Mouse (Mus musculus): ENCODE results near the gene Krt7. TPM values are rescaled to one million over a fixed set of nuclear protein-coding genes. Genes with fewer than 3 reads are reported as not detected.

The Krt7 gene
- polyA plus RNA-seq, 1 experiment from 2014 or later: 6.0 TPM

GRCm38 (mm10) chr15:101454774-101455173 lies 43.9 kb downstream of the Krt7 start:
- no peak overlapping the region for H3K4me3 ChIP-seq
- 70% methylated on average over 8 of the region's 8 CpGs for WGBS (ENCODE audit: insufficient replicate concordance)
- no peak for ATAC-seq

GRCm38 (mm10) chr15:101455292-101455691 lies 44.4 kb downstream of the Krt7 start:
- Histone ChIP-seq H3K9me3 (replicated peaks) (no peaks in the 10 kb centered on the region), H3K4me3 (no peak overlapping the region), H3K27me3 (replicated peaks) (no peaks in the 10 kb centered on the region), H3K36me3 (no peaks in the 10 kb centered on the region), H3K9ac (no peak overlapping the region), H3K27ac (no peak overlapping the region), H3K4me2 (no peak overlapping the region), H3K4me1 (no peaks in the 10 kb centered on the region)
- WGBS (ENCODE audit: insufficient replicate concordance): 60% methylated on average over 2 of the region's 2 CpGs
- no peak for ATAC-seq

More at GRCm38 (mm10) chr15:101454774-101455173, 43.9 kb downstream of the Krt7 start:
- Histone ChIP-seq H3K9me3 (replicated peaks) (no peaks in the 10 kb centered on the region), H3K27ac (no peak overlapping the region), H3K27me3 (replicated peaks) (no peaks in the 10 kb centered on the region), H3K9ac (no peak overlapping the region), H3K36me3 (no peaks in the 10 kb centered on the region), H3K4me1 (no peaks in the 10 kb centered on the region), H3K4me2 (no peak overlapping the region)

- Histone ChIP-seq H3K36me3 (no peaks in the 10 kb centered on the region), H3K9ac (no peak overlapping the region), H3K4me1 (no peaks in the 10 kb centered on the region), H3K27me3 (replicated peaks) (no peaks in the 10 kb centered on the region), H3K27ac (no peak overlapping the region), H3K4me2 (no peak overlapping the region), H3K9me3 (replicated peaks) (no peaks in the 10 kb centered on the region), H3K4me3 (no peak overlapping the region)
- 76% methylated on average over 6 of the region's 6 CpGs for WGBS (ENCODE audit: insufficient replicate concordance)
- ATAC-seq: no peak
Measured at GRCm38 (mm10) chr15:101455891-101456290, 45.0 kb downstream of the Krt7 start.

GRCm38 (mm10) chr15:101458361-101458930 lies 47.6 kb downstream of the Krt7 start:
- Histone ChIP-seq H3K27ac (no peak overlapping the region), H3K9me3 (replicated peaks) (no peaks in the 10 kb centered on the region), H3K4me3 (no peak overlapping the region), H3K9ac (no peak overlapping the region), H3K4me1 (no peaks in the 10 kb centered on the region), H3K27me3 (replicated peaks) (no peaks in the 10 kb centered on the region), H3K4me2 (no peak overlapping the region), H3K36me3 (no peaks in the 10 kb centered on the region)
- ATAC-seq: no peak
- 73% methylated on average over 16 of the region's 16 CpGs for WGBS (ENCODE audit: insufficient replicate concordance)

- Histone ChIP-seq H3K9me3 (replicated peaks) (no peaks in the 10 kb centered on the region), H3K27ac (no peak overlapping the region), H3K4me2 (no peak overlapping the region), H3K36me3 (no peaks in the 10 kb centered on the region), H3K4me1 (no peaks in the 10 kb centered on the region), H3K4me3 (no peak overlapping the region), H3K27me3 (replicated peaks) (no peaks in the 10 kb centered on the region), H3K9ac (no peak overlapping the region)
- 65% methylated on average over 14 of the region's 14 CpGs for WGBS (ENCODE audit: insufficient replicate concordance)
- no peak for ATAC-seq
Measured at GRCm38 (mm10) chr15:101459283-101459682, 48.4 kb downstream of the Krt7 start.

GRCm38 (mm10) chr15:101463651-101464050 lies 52.8 kb downstream of the Krt7 start, which contains the start of gene Krt81:
Gene Krt81 (minus strand): TSS chr15:101463751.
- Histone ChIP-seq H3K4me3 (no peak within 1 kb of the TSS), H3K27me3 (replicated peaks) (no peaks in the 10 kb centered on the region), H3K4me1 (no peaks in the 10 kb centered on the region), H3K9me3 (replicated peaks) (no peaks in the 10 kb centered on the region), H3K36me3 (no peaks in the 10 kb centered on the region), H3K27ac (no peak within 1 kb of the TSS), H3K4me2 (no peak within 1 kb of the TSS), H3K9ac (no peak within 1 kb of the TSS)
- WGBS (ENCODE audit: insufficient replicate concordance): 64% methylated on average over 13 of the region's 13 CpGs
- no peak for ATAC-seq

- Histone ChIP-seq H3K9me3 (replicated peaks) (no peaks in the 10 kb centered on the region), H3K4me1 (no peaks in the 10 kb centered on the region), H3K27me3 (replicated peaks) (no peaks in the 10 kb centered on the region), H3K4me3 (no peak overlapping the region), H3K4me2 (no peak overlapping the region), H3K27ac (no peak overlapping the region), H3K9ac (no peak overlapping the region), H3K36me3 (no peaks in the 10 kb centered on the region)
- 50% methylated on average over 4 of the region's 4 CpGs for WGBS (ENCODE audit: insufficient replicate concordance)
- no peak for ATAC-seq
Measured at GRCm38 (mm10) chr15:101469093-101469492, 58.2 kb downstream of the Krt7 start.

GRCm38 (mm10) chr15:101472952-101473528 lies 62.2 kb downstream of the Krt7 start, which contains the start of gene Krt86:
Gene Krt86 (plus strand): TSS chr15:101473478.
- Histone ChIP-seq H3K27ac (no peak within 1 kb of the TSS), H3K4me3 (no peak within 1 kb of the TSS), H3K4me1 (no peaks in the 10 kb centered on the region), H3K36me3 (no peaks in the 10 kb centered on the region), H3K9me3 (replicated peaks) (no peaks in the 10 kb centered on the region), H3K4me2 (no peak within 1 kb of the TSS), H3K9ac (no peak within 1 kb of the TSS), H3K27me3 (replicated peaks) (0 out of 2 replicates have a peak, but pooled peaks cover 6% of the 10 kb centered on the region)
- ATAC-seq: no peak
- WGBS (ENCODE audit: insufficient replicate concordance): 20% methylated on average over 10 of the region's 10 CpGs

- WGBS (ENCODE audit: insufficient replicate concordance): 10% methylated on average over 31 of the region's 31 CpGs
- no peak for ATAC-seq
- Histone ChIP-seq H3K9me3 (replicated peaks) (no peaks in the 10 kb centered on the region), H3K27me3 (replicated peaks) (peaks cover 28% of the 10 kb centered on the region), H3K4me1 (peaks cover 9% of the 10 kb centered on the region; the same call in 1 of the 2 replicates), H3K4me3 (peak overlapping the region; percentile 16; the same call in 1 of the 2 replicates), H3K9ac (no peak overlapping the region), H3K27ac (no peak overlapping the region), H3K4me2 (peak overlapping the region; percentile 48), H3K36me3 (no peaks in the 10 kb centered on the region)
Measured at GRCm38 (mm10) chr15:101479007-101479665, 68.3 kb downstream of the Krt7 start.

- ATAC-seq: no peak
- Histone ChIP-seq H3K27me3 (replicated peaks) (peaks cover 28% of the 10 kb centered on the region), H3K36me3 (no peaks in the 10 kb centered on the region), H3K4me2 (peak overlapping the region; percentile 48), H3K9ac (no peak overlapping the region), H3K4me3 (no peak overlapping the region), H3K27ac (no peak overlapping the region), H3K4me1 (peaks cover 9% of the 10 kb centered on the region), H3K9me3 (replicated peaks) (no peaks in the 10 kb centered on the region)
- WGBS (ENCODE audit: insufficient replicate concordance): 32% methylated on average over 11 of the region's 11 CpGs
Measured at GRCm38 (mm10) chr15:101479666-101480060, 68.8 kb downstream of the Krt7 start.

Measured in liver, embryonic 12.5 days (tissue).